Mouse (Mus musculus) heart, postnatal 0 days (tissue): Measurements from ENCODE around the gene Rarg.

Experiments
- CTCF ChIP-seq: IDR thresholded peaks from 2 replicates; pipeline ENCODE4 v1.5.1; 2016; ENCODE audit warnings: antibody characterized with exemption, control low read depth, low read depth
- EP300 ChIP-seq: IDR thresholded peaks from 2 replicates; pipeline ENCODE4 v1.6.1; 2016; ENCODE audit warnings: antibody characterized with exemption, low read depth

GRCm38 (mm10) chr15:102198841-102199240, 58.5 kb downstream of the Rarg start:
- TF ChIP-seq EP300 (no peak), CTCF (no peak)
